Mouse (Mus musculus) heart, embryonic 12.5 days (tissue): ENCODE measurements around the gene Nub1. TPM values are rescaled to one million over a fixed set of nuclear protein-coding genes. Genes with fewer than 3 reads are reported as not detected.

ENCODE experiments used
- ATAC-seq: fragments of 200-750 bp; cut with Nextera tagmentation; 2 replicates; pipeline ENCODE4 v1.8.0; 2017; ENCODE audit warnings: moderate TSS enrichment, moderate library complexity; ENCODE audit not compliant: insufficient number of reproducible peaks, low FRiP score
- H3K27ac ChIP-seq: fragments of 300-500 bp; sonication (generic); 2 replicates; pipeline ENCODE4 v1.5.1; 2016; ENCODE audit warnings: mild to moderate bottlenecking, moderate library complexity; ENCODE audit not compliant: poor library complexity, severe bottlenecking
- H3K27me3 ChIP-seq: fragments of 300-500 bp; sonication (generic); replicated peaks from 2 replicates; pipeline ENCODE4 v1.6.1; 2016; ENCODE audit warnings: mild to moderate bottlenecking, moderate library complexity
- H3K36me3 ChIP-seq: fragments of 300-500 bp; sonication (generic); 2 replicates; pipeline ENCODE4 v1.6.1; 2016; ENCODE audit warnings: mild to moderate bottlenecking, moderate library complexity
- H3K4me1 ChIP-seq: fragments of 300-500 bp; sonication (generic); replicated peaks from 2 replicates; pipeline ENCODE4 v1.6.1; 2016; ENCODE audit warnings: mild to moderate bottlenecking
- H3K4me2 ChIP-seq: fragments of 300-500 bp; sonication (generic); 2 replicates; pipeline ENCODE4 v1.6.1; 2016; ENCODE audit warnings: mild to moderate bottlenecking, moderate library complexity
- H3K4me3 ChIP-seq: fragments of 300-500 bp; sonication (generic); 2 replicates; pipeline ENCODE4 v1.5.1; 2016; ENCODE audit warnings: mild to moderate bottlenecking
- H3K9ac ChIP-seq: fragments of 300-500 bp; sonication (generic); 2 replicates; pipeline ENCODE4 v1.6.1; 2016; ENCODE audit warnings: mild to moderate bottlenecking, moderate library complexity
- H3K9me3 ChIP-seq: fragments of 300-500 bp; sonication (generic); replicated peaks from 2 replicates; pipeline ENCODE4 v1.6.1; 2016; ENCODE audit warnings: mild to moderate bottlenecking, moderate library complexity
- WGBS: fragments of 180-500 bp; shearing (Covaris S2); methylation state at CpG from one replicate; pipeline ENCODE4 v1.1.7; 2016; 5-methylcytosine and 5-hydroxymethylcytosine counted together
- polyA plus RNA-seq: library from polyadenylated mRNA; unstranded; fragments of >200 nt; fragmentation: Nextera tagmentation; extraction: Ambion mirVana; gene quantifications from 2 replicates; pipeline ENCODE4 v1.2.1, GENCODE M21; 2016

The Nub1 gene
- polyA plus RNA-seq, 1 experiment from 2014 or later: 29.5 TPM

- H3K27me3 ChIP-seq: 0 out of 2 replicates have a peak, but pooled peaks cover 3% of the 10 kb centered on the region
- H3K9ac ChIP-seq: no peak overlapping the region
- H3K4me2 ChIP-seq: no peak overlapping the region
- H3K36me3 ChIP-seq: no peaks in the 10 kb centered on the region
- H3K4me3 ChIP-seq: no peak overlapping the region
- no peaks in the 10 kb centered on the region for H3K9me3 ChIP-seq
- no peak for ATAC-seq
- no peak overlapping the region for H3K27ac ChIP-seq
- peaks cover 34% of the 10 kb centered on the region for H3K4me1 ChIP-seq
- 88% methylated on average over 10 of the region's 10 CpGs for WGBS
Observed at GRCm38 (mm10) chr5:24743956-24744355, 58.6 kb downstream of the Nub1 start.

DNA sequence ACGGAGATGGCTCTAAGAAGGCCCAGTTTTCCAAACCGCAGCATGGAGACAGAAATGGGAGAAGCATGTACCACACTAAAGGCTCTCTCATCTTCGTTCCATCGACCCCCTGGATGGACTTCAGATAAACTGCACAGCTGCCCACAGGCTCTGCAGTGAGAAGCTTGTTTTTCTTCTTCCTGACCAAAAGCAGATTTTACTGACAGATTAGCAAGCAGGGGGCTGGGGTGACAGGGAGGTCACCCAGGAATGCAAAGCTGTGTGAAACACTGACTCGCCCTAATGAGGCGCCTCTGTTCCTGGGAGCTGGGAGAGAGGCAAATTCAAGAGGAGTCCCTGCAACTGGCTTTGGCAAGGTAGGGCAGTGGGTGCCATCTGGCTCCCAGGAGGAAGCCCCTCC lies 62.2 kb downstream of the Nub1 start:
- H3K27ac ChIP-seq: no peak overlapping the region
- WGBS: 17% methylated on average over 6 of the region's 6 CpGs
- H3K36me3 ChIP-seq: no peaks in the 10 kb centered on the region
- peaks cover 37% of the 10 kb centered on the region for H3K4me1 ChIP-seq
- H3K9ac ChIP-seq: no peak overlapping the region
- H3K9me3 ChIP-seq: no peaks in the 10 kb centered on the region
- no peak overlapping the region for H3K4me2 ChIP-seq
- no peak for ATAC-seq
- 0 out of 2 replicates have a peak, but pooled peaks cover 3% of the 10 kb centered on the region for H3K27me3 ChIP-seq
- H3K4me3 ChIP-seq: no peak overlapping the region

GRCm38 (mm10) chr5:24749731-24750130 lies 64.4 kb downstream of the Nub1 start:
- H3K4me3 ChIP-seq: peak overlapping the region; percentile 61
- no peaks in the 10 kb centered on the region for H3K9me3 ChIP-seq
- ATAC-seq: no peak
- peak overlapping the region; percentile 88; the same call in 1 of the 2 replicates for H3K9ac ChIP-seq
- peak overlapping the region; percentile 85 for H3K4me2 ChIP-seq
- H3K36me3 ChIP-seq: no peaks in the 10 kb centered on the region
- 54% methylated on average over 5 of the region's 5 CpGs for WGBS
- H3K27ac ChIP-seq: peak overlapping the region; percentile 94; the same call in 1 of the 2 replicates
- H3K27me3 ChIP-seq: 0 out of 2 replicates have a peak, but pooled peaks cover 3% of the 10 kb centered on the region
- H3K4me1 ChIP-seq: peaks cover 40% of the 10 kb centered on the region

GRCm38 (mm10) chr5:24750321-24751304 lies 65.3 kb downstream of the Nub1 start:
- H3K4me2 ChIP-seq: peak overlapping the region; percentile 85
- 0 out of 2 replicates have a peak, but pooled peaks cover 3% of the 10 kb centered on the region for H3K27me3 ChIP-seq
- ATAC-seq: peak; percentile 85
- H3K9me3 ChIP-seq: no peaks in the 10 kb centered on the region
- peaks cover 41% of the 10 kb centered on the region for H3K4me1 ChIP-seq
- 1% methylated on average over 57 of the region's 59 CpGs for WGBS
- H3K4me3 ChIP-seq: peak overlapping the region; percentile 61
- peak overlapping the region; percentile 94 for H3K27ac ChIP-seq
- no peaks in the 10 kb centered on the region for H3K36me3 ChIP-seq
- H3K9ac ChIP-seq: peak overlapping the region; percentile 88

GRCm38 (mm10) chr5:24751305-24752174 lies 66.2 kb downstream of the Nub1 start:
- Histone ChIP-seq H3K36me3 (no peaks in the 10 kb centered on the region), H3K9me3 (no peaks in the 10 kb centered on the region), H3K9ac (peak overlapping the region; percentile 88), H3K4me2 (peak overlapping the region; percentile 85), H3K4me1 (peaks cover 50% of the 10 kb centered on the region), H3K27ac (peak overlapping the region; percentile 94), H3K4me3 (peak overlapping the region; percentile 61), H3K27me3 (no peaks in the 10 kb centered on the region)
- ATAC-seq: peak; percentile 69
- WGBS: under 1% methylated on average over 25 of the region's 25 CpGs

DNA sequence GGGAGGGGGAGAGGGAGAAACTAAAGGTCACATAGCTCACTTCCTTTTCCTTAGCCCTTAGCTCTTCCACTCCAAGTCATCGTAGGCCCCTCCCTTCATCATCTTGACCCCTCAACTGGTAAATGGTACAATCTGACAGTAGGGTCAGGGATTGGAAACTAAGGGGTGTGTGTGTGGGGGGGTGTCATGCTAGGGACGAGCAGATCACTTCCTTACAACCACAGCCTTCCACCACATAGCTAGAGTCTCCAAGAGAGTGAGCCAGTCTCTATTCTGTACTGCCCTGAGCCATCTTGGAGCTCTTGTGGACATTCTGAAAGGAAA lies 66.8 kb downstream of the Nub1 start:
- 4% methylated on average over 2 of the region's 2 CpGs for WGBS
- no peaks in the 10 kb centered on the region for H3K27me3 ChIP-seq
- H3K27ac ChIP-seq: peak overlapping the region; percentile 94
- no peaks in the 10 kb centered on the region for H3K36me3 ChIP-seq
- no peak for ATAC-seq
- no peaks in the 10 kb centered on the region for H3K9me3 ChIP-seq
- H3K4me1 ChIP-seq: peaks cover 46% of the 10 kb centered on the region
- H3K4me2 ChIP-seq: peak overlapping the region; percentile 85
- H3K4me3 ChIP-seq: peak overlapping the region; percentile 61
- peak overlapping the region; percentile 88; the same call in 1 of the 2 replicates for H3K9ac ChIP-seq

GRCm38 (mm10) chr5:24756931-24757330 lies 71.6 kb downstream of the Nub1 start:
- no peak overlapping the region for H3K4me2 ChIP-seq
- peaks cover 30% of the 10 kb centered on the region for H3K4me1 ChIP-seq
- ATAC-seq: no peak
- H3K9me3 ChIP-seq: no peaks in the 10 kb centered on the region
- WGBS: 52% methylated on average over 3 of the region's 3 CpGs
- no peak overlapping the region for H3K4me3 ChIP-seq
- H3K9ac ChIP-seq: no peak overlapping the region
- peaks cover 4% of the 10 kb centered on the region; the same call in 1 of the 2 replicates for H3K27me3 ChIP-seq
- H3K27ac ChIP-seq: no peak overlapping the region
- H3K36me3 ChIP-seq: no peaks in the 10 kb centered on the region

- peaks cover 21% of the 10 kb centered on the region; the same call in 1 of the 2 replicates for H3K4me1 ChIP-seq
- 0 out of 2 replicates have a peak within 1 kb of the TSS, but pooled peaks have one; percentile 5 for H3K4me2 ChIP-seq
- peak; percentile 51; the same call in 1 of the 2 replicates for ATAC-seq
- H3K4me3 ChIP-seq: no peak within 1 kb of the TSS
- peaks cover 4% of the 10 kb centered on the region; the same call in 1 of the 2 replicates for H3K27me3 ChIP-seq
- WGBS: 39% methylated on average over 18 of the region's 18 CpGs
- no peaks in the 10 kb centered on the region for H3K9me3 ChIP-seq
- no peak within 1 kb of the TSS for H3K9ac ChIP-seq
- no peaks in the 10 kb centered on the region for H3K36me3 ChIP-seq
- no peak within 1 kb of the TSS for H3K27ac ChIP-seq
Observed at GRCm38 (mm10) chr5:24757816-24758215, 72.5 kb downstream of the Nub1 start, which contains the start of gene Crygn. Gene Crygn (minus strand): TSS chr5:24758008.

Other genes with a start within 250 kb of the Nub1 start
- gene Fastk, start 240.2 kb upstream of the Nub1 start, polyA plus RNA-seq: 172 and 175 TPM in 2 replicates
- gene Tmub1, start 237.7 kb upstream of the Nub1 start, polyA plus RNA-seq: 18.9 and 19.7 TPM in 2 replicates
- gene Agap3, start 233.4 kb upstream of the Nub1 start, polyA plus RNA-seq: 34.9 and 35.2 TPM in 2 replicates
- not detected in 2 replicates for gene Gbx1, start 158.3 kb upstream of the Nub1 start, polyA plus RNA-seq
- gene Asb10, start 144.6 kb upstream of the Nub1 start, polyA plus RNA-seq: 3.7 and 4.7 TPM in 2 replicates
- not detected in 2 replicates for gene 4931409K22Rik, start 128.7 kb upstream of the Nub1 start, polyA plus RNA-seq
- 79.0 and 80.6 TPM in 2 replicates for gene Abcf2, start 108.1 kb upstream of the Nub1 start, polyA plus RNA-seq
- gene Chpf2, start 98.8 kb upstream of the Nub1 start, polyA plus RNA-seq: 20.1 and 22.8 TPM in 2 replicates
- 86.4 and 90.3 TPM in 2 replicates for gene Smarcd3, start 61.1 kb upstream of the Nub1 start, polyA plus RNA-seq
- 7.9 and 9.3 TPM in 2 replicates for gene Wdr86, start 45.2 kb downstream of the Nub1 start, polyA plus RNA-seq
- gene Crygn, start 72.5 kb downstream of the Nub1 start, polyA plus RNA-seq: 0.51 and 2.7 TPM in 2 replicates
- gene Rheb, start 157.1 kb downstream of the Nub1 start, polyA plus RNA-seq: 260 and 270 TPM in 2 replicates